Mouse (Mus musculus): ENCODE data around the gene Pfdn4.

Pfdn4 gene

DNA sequence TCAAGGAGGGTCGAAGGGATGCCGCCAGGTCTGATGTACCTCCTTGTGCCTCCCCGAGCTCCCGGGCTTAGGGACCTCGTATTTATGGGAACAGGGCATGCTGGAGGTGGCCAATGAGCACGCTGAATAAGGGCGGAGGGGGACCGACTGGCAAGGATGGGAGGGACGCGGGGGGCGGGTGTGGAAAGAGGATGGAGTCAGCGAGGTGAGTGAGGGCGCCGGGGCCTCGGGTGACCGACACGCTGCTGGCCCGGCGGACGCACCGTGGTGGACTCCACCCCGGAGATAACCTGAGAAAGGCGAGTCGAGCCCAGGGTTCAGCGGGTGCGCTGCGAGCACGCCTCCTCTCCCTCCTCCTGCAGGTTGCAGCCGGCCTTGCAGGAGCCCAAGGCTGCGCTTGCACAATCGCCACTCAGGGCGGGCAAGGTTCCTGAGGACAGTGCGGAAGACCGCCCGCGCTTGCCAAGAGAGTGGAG, 901 bp downstream of the Pfdn4 start, which contains the start of gene Cyp24a1:
TSS of gene Cyp24a1 (minus strand) at position 55 of the 476 bp plus-strand sequence.
- DNase-seq (ENCODE audit: low read depth, low spot score): no peak

DNA sequence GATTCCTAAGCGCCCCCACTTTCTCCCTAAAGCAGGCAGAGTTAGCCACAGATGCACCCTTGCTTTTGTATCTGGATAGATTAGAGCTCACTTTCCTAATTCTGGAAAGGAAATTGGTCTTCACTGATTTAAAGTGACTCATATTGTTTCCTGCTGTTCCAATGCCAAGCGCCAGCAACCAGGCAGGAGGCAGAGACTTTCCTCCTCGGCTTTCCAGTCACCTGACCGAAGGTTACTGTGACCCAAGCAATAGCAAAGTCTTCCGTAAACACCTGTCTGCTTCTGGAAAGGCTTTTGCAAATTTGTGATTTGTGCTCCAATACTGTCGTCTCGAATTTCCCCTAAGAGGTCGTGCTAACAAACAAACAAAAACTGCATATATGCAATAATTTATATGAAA, 1.8 kb downstream of the Pfdn4 start:
- DNase-seq (ENCODE audit: low read depth, low spot score): no peak

DNA sequence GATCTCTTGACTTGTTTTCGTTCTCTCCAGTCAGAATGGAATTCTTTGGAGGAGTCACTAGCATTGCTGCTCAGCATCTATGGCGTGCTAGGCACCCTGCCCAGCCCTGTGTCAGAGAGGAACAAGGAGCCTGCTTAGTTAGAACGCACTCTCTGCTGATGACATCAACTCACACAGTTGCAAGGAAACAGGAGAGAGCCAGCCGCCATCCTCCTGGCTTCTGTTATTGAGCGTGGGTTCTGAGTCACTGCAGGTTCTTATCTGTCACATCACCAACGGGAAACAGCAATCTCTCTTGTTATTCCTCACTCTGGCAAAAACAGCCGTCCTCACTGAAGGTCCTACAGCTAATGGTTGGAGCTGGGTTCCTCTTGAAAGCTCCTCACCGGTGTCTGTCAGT, 7.1 kb downstream of the Pfdn4 start:
- DNase-seq (ENCODE audit: low read depth, low spot score): no peak

DNA sequence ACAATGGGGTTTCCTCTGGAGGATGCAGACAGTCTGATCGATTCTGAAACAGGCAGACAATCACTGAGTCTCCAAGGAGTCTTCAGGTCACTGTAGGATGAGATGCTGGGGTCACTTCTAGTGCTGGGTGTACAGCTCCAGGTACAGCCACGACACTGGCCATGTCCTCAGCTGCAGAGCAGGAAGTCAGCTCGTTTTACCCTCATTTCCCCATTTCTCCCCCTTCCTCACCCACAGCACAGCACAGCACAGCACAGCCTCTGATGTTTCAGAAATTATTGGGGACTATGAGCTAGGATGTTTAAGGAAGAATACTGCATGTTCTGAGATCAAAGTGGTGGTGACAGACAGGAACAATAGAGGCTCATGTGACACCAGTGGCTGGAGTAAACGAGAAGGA, 7.8 kb downstream of the Pfdn4 start:
- DNase-seq (ENCODE audit: low read depth, low spot score): no peak

DNA sequence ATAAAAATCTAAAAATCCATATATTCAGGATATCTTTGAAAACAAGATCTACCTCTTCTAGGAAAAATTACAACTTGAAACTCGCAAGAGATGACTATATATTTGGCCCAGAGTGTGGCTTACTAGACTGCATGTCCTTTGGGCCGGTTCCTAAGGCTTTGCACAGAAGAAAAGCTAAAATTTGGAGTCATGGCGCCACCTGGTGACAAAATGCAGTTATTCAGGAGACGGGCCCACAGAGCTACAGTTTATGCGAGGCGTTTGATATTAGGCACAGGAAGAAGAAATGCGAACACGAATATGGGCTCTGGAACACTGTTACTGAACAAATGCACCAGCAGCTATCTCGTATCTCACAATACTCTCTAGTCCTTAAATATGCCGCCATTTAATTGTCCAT, 11.5 kb downstream of the Pfdn4 start:
- no peak for DNase-seq (ENCODE audit: low read depth, low spot score)

DNA sequence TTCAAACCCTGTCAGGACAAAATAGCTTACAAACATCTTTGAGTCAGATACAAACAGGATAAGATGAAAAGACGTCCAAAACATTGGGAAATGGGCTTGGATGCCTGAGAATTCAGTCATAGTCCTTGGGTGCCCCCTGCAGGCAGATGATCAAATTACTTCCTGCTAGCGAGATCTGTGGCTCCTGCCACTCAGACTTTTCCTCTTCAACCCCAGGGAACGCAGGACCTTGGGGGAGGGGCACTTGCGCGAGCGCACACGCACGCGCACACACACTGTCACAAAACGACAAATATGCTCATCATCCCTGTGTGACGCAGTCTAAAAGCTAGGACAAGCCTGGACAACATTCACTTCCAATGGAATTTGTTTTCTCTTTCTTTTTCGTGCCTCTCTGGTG, 12.6 kb downstream of the Pfdn4 start:
- no peak for DNase-seq (ENCODE audit: low read depth, low spot score)

DNA sequence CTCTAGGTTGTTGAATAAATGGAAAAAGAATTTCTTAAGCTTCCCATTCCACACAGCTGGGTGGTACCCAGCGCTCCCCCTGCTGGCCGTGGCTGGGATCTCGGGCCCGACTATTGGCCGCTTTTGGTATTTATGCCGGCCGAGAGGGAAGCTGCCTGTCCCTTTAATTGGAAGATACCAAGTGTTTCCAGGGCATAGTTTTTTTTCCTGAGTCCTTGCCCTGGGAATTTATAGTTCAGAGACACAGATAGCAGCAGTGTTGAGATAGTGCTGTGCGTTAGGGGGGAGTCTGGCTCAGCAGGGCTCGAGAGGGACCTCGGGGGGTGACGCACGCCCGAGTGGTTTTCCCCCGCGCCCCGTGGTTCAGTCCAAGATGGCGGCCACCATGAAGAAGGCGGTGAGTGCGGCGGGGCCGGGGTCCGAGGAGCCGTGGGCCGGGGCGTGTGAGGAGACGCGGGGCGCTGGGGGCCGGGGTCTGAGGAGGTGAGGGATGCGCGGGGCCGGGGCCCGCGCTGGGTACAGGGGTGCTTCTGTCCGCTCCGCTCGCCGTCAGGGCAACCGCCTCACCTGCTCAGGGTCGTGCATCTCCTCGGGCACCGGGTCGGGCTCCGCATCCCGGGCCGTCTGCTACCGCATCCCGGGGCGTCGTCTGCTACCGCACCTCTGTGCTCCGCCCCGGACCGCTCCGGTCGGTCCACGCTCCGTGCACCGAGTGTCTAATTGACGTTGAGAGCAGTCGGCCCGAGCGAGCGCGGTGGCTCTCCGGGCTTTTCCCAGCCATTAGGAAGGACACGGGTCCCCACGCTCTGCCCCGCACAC, 15.1 kb downstream of the Pfdn4 start:
- peak; percentile 63 for DNase-seq (ENCODE audit: low read depth, low spot score)

DNA sequence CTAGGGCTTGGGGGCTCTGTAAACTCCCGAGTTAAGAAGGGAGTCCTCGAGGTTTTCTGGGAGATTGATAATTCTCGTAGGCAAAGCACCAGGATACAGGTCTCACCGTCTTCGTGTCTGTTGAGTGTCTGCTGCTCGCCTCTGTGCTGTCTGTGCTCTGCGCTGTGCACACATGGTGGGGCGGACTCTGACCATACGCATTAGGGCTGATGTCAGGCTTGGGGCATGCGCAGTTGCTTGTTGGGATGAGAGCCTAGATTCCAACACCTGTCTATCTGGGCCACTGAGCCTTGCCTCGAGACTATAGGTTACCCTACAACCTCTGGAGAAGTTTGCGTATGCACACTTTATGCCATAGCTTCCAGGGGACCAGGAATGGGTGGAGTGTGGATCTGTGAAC, 17.5 kb downstream of the Pfdn4 start:
- no peak for DNase-seq (ENCODE audit: low read depth, low spot score)

DNA sequence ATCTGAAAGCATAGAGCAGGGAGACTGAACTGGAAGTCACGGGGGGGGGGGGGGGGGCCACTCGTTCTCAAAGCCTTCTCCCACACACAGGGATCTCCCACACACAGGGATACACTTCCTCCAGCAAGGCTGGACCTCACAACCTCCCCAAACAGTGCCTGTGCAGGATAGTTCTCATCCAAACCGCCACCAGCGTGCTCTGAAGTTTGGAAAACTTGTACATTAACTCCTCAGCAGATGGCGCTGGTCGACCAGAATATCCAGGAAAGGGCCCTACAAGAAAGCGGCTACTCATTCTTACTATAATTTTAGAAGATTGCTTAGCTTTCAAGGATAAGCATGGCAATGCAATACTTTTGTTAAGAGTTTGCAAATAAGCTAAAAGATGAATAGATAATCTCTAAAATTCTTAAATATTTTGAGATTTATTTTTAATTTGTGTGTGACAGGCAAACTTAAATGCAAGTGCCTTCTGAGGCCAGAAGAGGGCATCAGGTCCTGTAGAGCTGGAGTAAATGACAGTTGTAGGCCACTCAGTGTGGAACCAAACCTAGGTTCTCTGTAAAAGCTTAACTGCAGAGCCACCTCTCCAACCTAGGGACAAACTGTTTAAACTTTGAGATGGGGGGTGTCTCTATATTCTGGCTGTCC, 24.2 kb downstream of the Pfdn4 start:
- DNase-seq (ENCODE audit: low read depth, low spot score): no peak

DNA sequence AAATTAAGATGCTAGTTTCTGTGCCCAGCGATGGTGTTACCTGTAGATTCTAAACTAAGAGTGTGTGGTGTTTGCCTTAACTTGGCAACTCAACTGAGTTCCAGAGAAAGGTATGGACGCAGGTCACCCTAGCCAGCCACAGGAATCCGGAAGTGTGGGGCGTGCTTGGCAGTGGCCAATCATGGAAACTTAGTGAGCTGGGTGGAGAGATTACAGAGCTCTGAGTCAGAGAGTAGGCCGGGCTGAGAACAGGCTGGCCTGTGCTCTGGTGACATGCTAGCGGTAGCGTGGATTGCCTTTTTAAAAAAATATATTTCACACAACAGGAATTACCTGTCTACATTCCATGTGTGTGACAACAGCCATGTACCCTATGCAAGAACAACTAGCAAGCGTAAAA, 30.3 kb downstream of the Pfdn4 start:
- DNase-seq (ENCODE audit: low read depth, low spot score): no peak

DNA sequence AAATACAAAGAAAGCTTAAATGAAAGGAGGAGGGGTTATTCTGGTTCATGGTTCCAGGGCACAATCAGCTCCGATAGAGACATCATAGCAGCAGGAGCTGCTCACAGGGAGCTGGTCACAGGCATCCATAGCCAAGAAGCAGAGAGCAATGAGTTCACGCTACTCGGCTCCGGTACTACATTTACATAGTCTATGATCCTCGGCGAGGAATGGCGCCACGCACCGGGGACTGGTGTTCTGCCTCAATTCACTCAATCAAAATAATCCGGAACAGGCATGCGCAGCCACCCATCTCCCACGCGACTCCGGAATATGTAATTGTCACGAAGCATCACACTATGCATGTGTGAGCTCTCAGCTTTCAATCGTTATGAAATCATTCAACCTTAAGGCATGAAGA, 31.8 kb downstream of the Pfdn4 start:
- DNase-seq (ENCODE audit: low read depth, low spot score): no peak

DNA sequence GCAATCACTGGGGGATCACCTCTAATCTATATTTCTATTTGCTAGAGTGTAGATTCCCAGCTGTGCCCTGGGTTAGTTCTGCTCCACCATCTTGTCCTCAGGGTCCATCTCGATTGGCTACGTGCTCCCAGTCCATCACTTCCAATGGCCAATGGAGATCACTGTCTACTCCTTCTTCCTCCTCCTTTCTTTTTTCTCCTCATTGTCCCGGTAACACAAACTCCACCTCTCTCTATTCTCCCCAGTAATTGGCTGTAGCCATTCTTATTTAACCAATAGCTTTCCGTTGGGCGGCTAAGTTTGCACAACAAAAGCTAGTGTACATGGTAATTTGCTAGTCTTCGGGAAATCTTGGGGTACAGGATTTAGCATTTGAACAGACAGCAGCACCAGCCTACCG, 33.5 kb downstream of the Pfdn4 start:
- DNase-seq (ENCODE audit: low read depth, low spot score): no peak

DNA sequence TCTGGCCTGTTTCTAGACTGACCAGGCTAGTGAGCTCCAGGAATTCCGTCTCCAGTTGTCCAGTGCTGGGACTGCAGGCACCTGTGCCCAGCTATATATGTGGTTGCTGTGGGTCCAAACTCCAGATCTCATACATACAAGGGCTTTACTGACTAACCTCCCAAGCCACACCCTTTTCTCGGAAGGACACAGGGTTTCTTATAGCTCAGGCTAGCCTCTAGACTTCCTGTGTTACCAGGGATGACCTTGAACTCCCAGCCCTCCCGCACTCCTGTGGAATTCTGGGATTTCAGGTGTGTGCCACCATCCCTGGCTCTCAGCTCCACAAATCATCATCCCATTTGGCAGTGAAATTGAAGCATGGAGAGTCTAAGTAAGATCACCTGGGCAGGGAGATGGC, 34.0 kb downstream of the Pfdn4 start:
- no peak for DNase-seq (ENCODE audit: low read depth, low spot score)

DNA sequence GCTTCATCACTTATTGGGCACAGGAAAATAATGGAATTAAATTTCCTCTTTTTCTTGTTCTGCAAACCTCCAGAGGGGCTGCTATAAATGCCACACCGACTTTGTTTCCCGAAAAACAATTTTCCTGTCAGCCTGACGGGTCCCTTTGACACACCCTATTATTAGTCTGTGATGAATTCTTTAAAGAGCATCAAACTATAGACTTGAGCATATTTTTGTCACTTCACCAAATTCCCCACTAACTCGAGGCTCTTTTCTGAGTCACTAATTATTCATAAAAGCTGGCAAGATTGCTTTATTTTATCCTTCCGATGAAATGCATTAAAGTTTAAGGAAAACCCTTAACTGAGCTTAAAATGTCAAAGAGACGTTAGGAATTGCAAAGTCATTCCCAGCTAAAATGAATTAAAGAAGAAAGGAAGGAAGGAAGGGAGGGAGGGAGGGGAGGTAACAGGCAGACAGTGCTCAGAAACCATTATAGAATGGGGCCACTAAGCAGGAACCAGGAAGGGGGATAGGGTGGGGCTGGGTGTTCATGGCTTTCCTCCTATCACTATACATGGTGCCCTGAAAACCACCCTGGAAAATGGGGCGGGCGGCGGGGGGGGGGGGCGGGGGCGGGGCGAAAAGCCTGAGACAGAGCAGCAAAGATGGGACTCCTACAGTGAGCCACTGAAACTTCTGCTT, 38.0 kb downstream of the Pfdn4 start:
- no peak for DNase-seq (ENCODE audit: low read depth, low spot score)

DNA sequence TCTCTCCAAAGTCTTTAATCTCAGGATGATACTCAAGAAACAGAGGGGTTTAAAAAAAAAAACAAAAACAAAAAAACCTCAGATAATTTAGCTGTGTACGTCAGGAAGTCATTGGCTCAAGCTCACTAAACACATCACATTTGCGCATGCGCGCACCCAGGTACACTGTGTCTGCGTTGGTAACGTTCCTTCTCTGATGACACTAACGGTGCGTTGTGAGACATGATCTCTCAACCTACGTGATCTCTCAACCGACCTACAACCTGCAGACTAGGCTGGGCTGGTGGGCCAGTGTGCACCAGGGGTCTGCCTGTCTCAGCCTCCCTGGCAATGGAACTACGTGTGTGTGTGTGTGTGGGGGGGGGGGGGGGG, 38.6 kb downstream of the Pfdn4 start:
- DNase-seq (ENCODE audit: low read depth, low spot score): no peak

DNA sequence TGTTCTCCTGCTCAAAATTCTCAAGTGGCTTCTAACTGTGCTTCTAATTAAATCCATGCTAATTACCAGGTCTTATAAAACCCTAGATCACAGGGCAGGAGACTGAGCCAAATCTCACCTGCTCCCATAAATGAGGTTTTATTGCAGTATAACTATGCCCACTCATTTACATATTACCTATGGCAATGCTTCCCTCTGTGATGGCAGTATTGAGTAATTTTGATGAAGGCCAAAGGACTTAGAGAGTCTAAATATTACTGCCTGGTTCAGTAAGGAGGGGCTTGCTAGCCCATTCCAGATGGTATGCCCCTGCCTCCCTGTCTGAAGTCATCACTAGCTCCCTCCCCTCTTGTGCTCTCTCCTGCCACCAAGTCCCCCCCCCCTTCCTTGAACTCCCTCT, 39.6 kb downstream of the Pfdn4 start:
- DNase-seq (ENCODE audit: low read depth, low spot score): no peak

DNA sequence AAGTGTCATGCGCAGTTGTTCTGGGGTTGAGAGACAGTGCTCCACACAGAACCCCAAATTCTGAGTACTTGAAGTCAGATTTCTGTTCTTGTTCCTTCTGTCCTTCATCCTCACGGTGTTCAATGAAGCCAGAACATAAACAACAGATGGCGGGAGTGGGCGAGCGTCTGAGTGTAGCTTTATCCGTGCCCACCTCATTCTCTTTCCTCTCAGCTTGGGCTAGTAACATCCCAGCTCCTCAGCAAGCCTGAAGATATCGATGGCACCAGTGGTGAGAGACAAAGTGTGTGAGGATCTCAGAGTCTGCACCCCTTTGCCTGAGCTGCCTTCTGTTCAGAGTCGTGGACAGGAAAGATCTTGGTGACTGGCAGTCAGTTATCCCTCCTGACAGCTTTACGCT, 43.0 kb downstream of the Pfdn4 start:
- no peak for DNase-seq (ENCODE audit: low read depth, low spot score)

DNA sequence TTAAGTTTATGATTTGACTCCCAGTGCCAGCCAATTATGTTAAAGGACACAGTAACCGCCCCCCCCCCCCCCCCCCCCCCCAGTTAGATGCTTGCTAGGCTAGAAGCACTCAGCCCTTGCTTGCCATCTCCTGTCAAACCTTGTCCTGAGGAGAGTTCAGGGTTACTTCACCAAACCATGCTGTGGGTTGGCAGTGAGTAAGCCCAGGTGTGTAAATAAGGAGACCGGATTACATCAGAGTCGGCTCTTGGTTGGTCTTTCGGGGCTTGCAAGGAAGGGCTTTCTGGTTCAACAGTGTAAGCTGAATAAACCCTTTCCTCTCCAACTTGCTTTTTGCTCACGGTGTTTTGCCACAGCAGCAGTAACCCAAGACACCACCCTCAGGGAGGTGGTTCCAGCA, 47.4 kb downstream of the Pfdn4 start:
- no peak for DNase-seq (ENCODE audit: low read depth, low spot score)

DNA sequence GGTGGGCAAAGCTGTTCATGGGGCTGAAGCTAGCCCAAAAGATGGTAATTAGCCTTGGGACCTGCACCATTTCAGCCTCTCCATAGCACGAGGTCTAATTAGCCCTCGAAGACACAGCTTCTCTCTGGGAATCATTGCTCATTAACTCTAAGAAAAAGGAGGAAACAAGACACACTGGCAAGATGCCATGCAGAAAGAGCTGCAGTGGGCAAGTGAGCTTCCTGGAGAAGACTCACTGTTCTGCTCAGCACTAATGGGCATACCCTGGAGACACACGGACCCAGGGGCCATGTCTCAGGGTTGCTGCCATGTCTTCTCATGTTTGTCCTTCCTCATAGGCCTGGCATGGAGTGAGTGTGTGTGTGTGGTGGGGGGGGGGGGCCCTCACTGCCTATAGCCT, 47.9 kb downstream of the Pfdn4 start:
- no peak for DNase-seq (ENCODE audit: low read depth, low spot score)

DNA sequence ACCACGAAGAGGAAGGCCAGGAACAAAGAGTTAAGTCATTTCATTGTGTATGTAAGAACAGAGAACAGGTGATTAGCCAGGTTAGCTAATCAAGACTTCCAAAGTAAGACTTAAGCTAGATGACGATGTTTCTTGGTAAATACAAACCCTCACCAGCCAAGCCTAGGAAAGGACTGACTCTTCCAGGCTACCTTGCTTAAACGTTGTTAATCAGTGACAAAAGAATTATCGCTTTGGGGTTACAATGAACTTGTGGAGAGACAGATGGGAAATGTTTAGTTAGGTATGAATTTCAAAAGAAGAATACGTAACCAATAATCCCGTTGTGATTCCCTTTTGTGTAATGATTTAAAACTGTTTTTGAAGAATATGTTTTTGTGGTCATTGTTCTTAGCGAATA, 48.7 kb downstream of the Pfdn4 start:
- no peak for DNase-seq (ENCODE audit: low read depth, low spot score)

DNA sequence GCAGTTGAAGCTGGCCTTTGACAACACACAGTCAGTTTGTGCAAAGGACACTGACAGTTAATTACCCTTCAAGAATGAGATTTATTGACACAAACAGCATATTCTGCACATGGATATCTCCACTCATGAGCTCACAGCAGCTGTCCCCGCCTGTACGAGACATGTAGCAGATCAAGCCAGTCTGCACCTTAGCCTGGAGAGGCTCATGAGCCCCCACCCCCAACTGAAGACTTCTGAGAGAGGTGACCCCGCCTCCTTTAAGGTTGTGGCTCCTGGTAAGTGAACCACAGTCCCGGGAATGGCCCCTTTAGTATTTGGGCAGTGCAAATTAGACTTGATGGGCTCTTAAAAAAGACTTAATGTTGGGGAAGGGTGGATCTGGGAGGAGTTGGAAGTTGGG, 49.5 kb downstream of the Pfdn4 start:
- DNase-seq (ENCODE audit: low read depth, low spot score): no peak

DNA sequence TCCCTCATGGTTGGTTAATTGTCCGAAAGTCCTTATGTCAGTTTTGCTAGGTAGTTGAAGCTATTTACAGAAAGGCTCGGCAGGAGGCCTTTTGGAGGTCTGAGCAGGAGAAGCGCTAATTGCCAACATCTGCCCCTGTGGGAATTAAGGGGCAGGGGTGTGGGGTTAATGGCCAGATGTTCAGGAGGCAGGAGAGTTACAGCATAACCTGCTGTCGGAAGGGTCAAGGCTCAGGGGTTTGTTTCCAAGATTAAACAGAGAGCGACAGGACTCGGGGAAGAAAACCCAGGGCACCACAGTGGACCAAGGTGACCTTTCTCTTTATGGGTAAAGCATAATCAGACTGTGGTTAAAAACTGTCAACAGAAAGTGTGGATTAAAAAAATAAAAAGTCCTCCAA, 51.3 kb downstream of the Pfdn4 start:
- no peak for DNase-seq (ENCODE audit: low read depth, low spot score)

DNA sequence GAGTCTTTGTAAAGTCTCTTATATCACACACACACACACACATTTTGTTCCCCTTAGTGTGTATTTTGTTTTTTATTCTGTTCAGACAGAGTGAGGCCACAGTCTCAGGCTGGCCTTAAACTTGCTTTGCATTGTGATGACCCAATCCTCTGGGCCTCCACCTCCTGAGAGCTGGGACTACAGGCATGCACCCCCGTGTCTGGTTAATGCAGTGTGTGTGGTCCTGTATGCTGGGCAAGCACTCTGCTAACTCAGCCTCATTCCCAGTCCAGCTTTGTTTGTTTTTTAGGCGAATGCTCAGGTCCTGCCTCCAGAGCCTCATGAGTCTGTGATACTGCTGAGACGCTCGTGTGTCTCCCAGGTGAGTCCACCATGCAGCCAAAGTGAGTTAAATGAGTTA, 51.8 kb downstream of the Pfdn4 start:
- DNase-seq (ENCODE audit: low read depth, low spot score): no peak

All from WW6 (cell line).